Mouse (Mus musculus): ENCODE results near the gene Vmn2r80. TPM values are rescaled to one million over a fixed set of nuclear protein-coding genes. Genes with fewer than 3 reads are reported as not detected.

The Vmn2r80 gene
- polyA plus RNA-seq, 1 experiment from 2014 or later = not detected

GRCm38 (mm10) chr10:79220432-79220831 lies 71.9 kb downstream of the Vmn2r80 start:
- Histone ChIP-seq H3K27ac (ENCODE audit: low read depth, low read length) (no peak overlapping the region), H3K9ac (ENCODE audit: low read length) (no peak overlapping the region), H3K4me1 (ENCODE audit: control insufficient read depth, insufficient read depth, low read length) (no peaks in the 10 kb centered on the region), H3K9me3 (replicated peaks; ENCODE audit: control insufficient read depth, low read length) (no peaks in the 10 kb centered on the region), H3K4me2 (ENCODE audit: low read length) (no peak overlapping the region), H3K4me3 (ENCODE audit: low read depth, low read length) (no peak overlapping the region), H3K27me3 (replicated peaks; ENCODE audit: control insufficient read depth, insufficient read depth, low read length) (no peaks in the 10 kb centered on the region), H3K36me3 (ENCODE audit: control insufficient read depth, insufficient read depth, low read length) (no peaks in the 10 kb centered on the region)
- DNase-seq (ENCODE audit: low spot score) = no peak
- no peak for ATAC-seq

GRCm38 (mm10) chr10:79221606-79222005 lies 73.0 kb downstream of the Vmn2r80 start:
- H3K27me3 ChIP-seq (replicated peaks; ENCODE audit: control insufficient read depth, insufficient read depth, low read length) = no peaks in the 10 kb centered on the region
- DNase-seq (ENCODE audit: low spot score) (no peak), ATAC-seq (no peak)
- no peak overlapping the region for H3K4me2 ChIP-seq (ENCODE audit: low read length)
- H3K9me3 ChIP-seq (replicated peaks; ENCODE audit: control insufficient read depth, low read length) = no peaks in the 10 kb centered on the region
- H3K27ac ChIP-seq (ENCODE audit: low read depth, low read length) = no peak overlapping the region
- H3K4me3 ChIP-seq (ENCODE audit: low read depth, low read length) = no peak overlapping the region
- no peaks in the 10 kb centered on the region for H3K36me3 ChIP-seq (ENCODE audit: control insufficient read depth, insufficient read depth, low read length)
- H3K4me1 ChIP-seq (ENCODE audit: control insufficient read depth, insufficient read depth, low read length) = no peaks in the 10 kb centered on the region
- H3K9ac ChIP-seq (ENCODE audit: low read length) = no peak overlapping the region

- H3K9ac ChIP-seq (ENCODE audit: low read length) = no peak overlapping the region
- DNase-seq (ENCODE audit: low spot score) = no peak
- no peak overlapping the region for H3K4me3 ChIP-seq (ENCODE audit: low read depth, low read length)
- H3K9me3 ChIP-seq (replicated peaks; ENCODE audit: control insufficient read depth, low read length) = no peaks in the 10 kb centered on the region
- H3K27ac ChIP-seq (ENCODE audit: low read depth, low read length) = no peak overlapping the region
- H3K27me3 ChIP-seq (replicated peaks; ENCODE audit: control insufficient read depth, insufficient read depth, low read length) = no peaks in the 10 kb centered on the region
- no peak for ATAC-seq
- no peaks in the 10 kb centered on the region for H3K36me3 ChIP-seq (ENCODE audit: control insufficient read depth, insufficient read depth, low read length)
- H3K4me2 ChIP-seq (ENCODE audit: low read length) = no peak overlapping the region
- 76% methylated on average over 7 of the region's 7 CpGs for WGBS
- no peaks in the 10 kb centered on the region for H3K4me1 ChIP-seq (ENCODE audit: control insufficient read depth, insufficient read depth, low read length)
Observed at GRCm38 (mm10) chr10:79222214-79222613, 73.6 kb downstream of the Vmn2r80 start.

Other genes with a start within 250 kb of the Vmn2r80 start
- not detected in 2 replicates for gene Olfr1354, start 235.6 kb upstream of the Vmn2r80 start, polyA plus RNA-seq (2014; fragmentation: Nextera tagmentation; extraction: Ambion mirVana)
- gene Olfr8, start 198.1 kb upstream of the Vmn2r80 start, polyA plus RNA-seq (2014; fragmentation: Nextera tagmentation; extraction: Ambion mirVana) = not detected in 2 replicates
- not detected in 2 replicates for gene Olfr1353, start 185.5 kb upstream of the Vmn2r80 start, polyA plus RNA-seq (2014; fragmentation: Nextera tagmentation; extraction: Ambion mirVana)
- gene Olfr1352, start 167.7 kb upstream of the Vmn2r80 start, polyA plus RNA-seq (2014; fragmentation: Nextera tagmentation; extraction: Ambion mirVana) = not detected in 2 replicates
- gene Olfr1351, start 136.3 kb upstream of the Vmn2r80 start, polyA plus RNA-seq (2014; fragmentation: Nextera tagmentation; extraction: Ambion mirVana) = not detected in 2 replicates
- gene Olfr57, start 120.0 kb upstream of the Vmn2r80 start, polyA plus RNA-seq (2014; fragmentation: Nextera tagmentation; extraction: Ambion mirVana) = not detected in 2 replicates
- 50.9 and 63.9 TPM in 2 replicates for gene 2610008E11Rik, start 51.2 kb upstream of the Vmn2r80 start, polyA plus RNA-seq (2014; fragmentation: Nextera tagmentation; extraction: Ambion mirVana)
- not detected in 2 replicates for gene Vmn2r81, start 98.9 kb downstream of the Vmn2r80 start, polyA plus RNA-seq (2014; fragmentation: Nextera tagmentation; extraction: Ambion mirVana)
- not detected in 2 replicates for gene Vmn2r82, start 207.8 kb downstream of the Vmn2r80 start, polyA plus RNA-seq (2014; fragmentation: Nextera tagmentation; extraction: Ambion mirVana)